Mouse (Mus musculus) central nervous system, embryonic 14 days (tissue): ENCODE data around the gene Ly6g5c. TPM values are rescaled to one million over a fixed set of nuclear protein-coding genes. Genes with fewer than 3 reads are reported as not detected.

Experiments used
- polyA plus RNA-seq: library from polyadenylated mRNA; depleted of rRNA; stranded (reverse); fragments of >200 nt; gene quantifications from 2 replicates; pipeline ENCODE4 v1.2.3, GENCODE M21; 2012; rRNA removed

The Ly6g5c gene
- polyA plus RNA-seq, 1 experiment, result not detected

Other genes with a start within 250 kb of the Ly6g5c start
- 1.2 and 2.4 TPM in 2 replicates for gene Cfb, start 245.8 kb upstream of the Ly6g5c start, polyA plus RNA-seq
- gene Zbtb12, start 228.8 kb upstream of the Ly6g5c start, polyA plus RNA-seq, result 112 and 124 TPM in 2 replicates
- not detected in 2 replicates for gene Gm20547, start 226.2 kb upstream of the Ly6g5c start, polyA plus RNA-seq
- 2.2 and 3.4 TPM in 2 replicates for gene C2, start 210.0 kb upstream of the Ly6g5c start, polyA plus RNA-seq
- gene Ehmt2, start 209.8 kb upstream of the Ly6g5c start, polyA plus RNA-seq, result 310 and 337 TPM in 2 replicates
- gene Slc44a4, start 193.8 kb upstream of the Ly6g5c start, polyA plus RNA-seq, result 0.02 and 0.08 TPM in 2 replicates
- 24.0 and 24.4 TPM in 2 replicates for gene Neu1, start 177.0 kb upstream of the Ly6g5c start, polyA plus RNA-seq
- gene Hspa1b, start 149.0 kb upstream of the Ly6g5c start, polyA plus RNA-seq, result 4.4 and 6.7 TPM in 2 replicates
- not detected in 2 replicates for gene Gm20481, start 138.4 kb upstream of the Ly6g5c start, polyA plus RNA-seq
- 4.1 and 5.8 TPM in 2 replicates for gene Hspa1a, start 136.1 kb upstream of the Ly6g5c start, polyA plus RNA-seq
- gene Hspa1l, start 135.6 kb upstream of the Ly6g5c start, polyA plus RNA-seq, result 0.29 and 0.31 TPM in 2 replicates
- gene Lsm2, start 126.4 kb upstream of the Ly6g5c start, polyA plus RNA-seq, result 113 and 117 TPM in 2 replicates
- gene Vars, start 107.3 kb upstream of the Ly6g5c start, polyA plus RNA-seq, result 96.9 and 103 TPM in 2 replicates
- 0.54 and 0.55 TPM in 2 replicates for gene Vwa7, start 91.7 kb upstream of the Ly6g5c start, polyA plus RNA-seq
- gene Sapcd1, start 80.3 kb upstream of the Ly6g5c start, polyA plus RNA-seq, result 6.1 TPM in 2 replicates
- 4.1 and 6.2 TPM in 2 replicates for gene Msh5, start 61.5 kb upstream of the Ly6g5c start, polyA plus RNA-seq
- 89.1 and 106 TPM in 2 replicates for gene Clic1, start 58.3 kb upstream of the Ly6g5c start, polyA plus RNA-seq
- 371 and 426 TPM in 2 replicates for gene Ddah2, start 49.2 kb upstream of the Ly6g5c start, polyA plus RNA-seq
- gene Ly6g6c, start 42.9 kb upstream of the Ly6g5c start, polyA plus RNA-seq, result 0.07 and 0.48 TPM in 2 replicates
- gene Mpig6b, start 42.1 kb upstream of the Ly6g5c start, polyA plus RNA-seq, result 0.22 and 0.23 TPM in 2 replicates
- gene Ly6g6e, start 31.4 kb upstream of the Ly6g5c start, polyA plus RNA-seq, result 3.0 and 7.1 TPM in 2 replicates
- 2.3 and 2.8 TPM in 2 replicates for gene Ly6g6d, start 30.2 kb upstream of the Ly6g5c start, polyA plus RNA-seq
- gene Ly6g6f, start 22.7 kb upstream of the Ly6g5c start, polyA plus RNA-seq, result 0.10 and 0.16 TPM in 2 replicates
- gene Abhd16a, start 19.0 kb upstream of the Ly6g5c start, polyA plus RNA-seq, result 93.6 and 106 TPM in 2 replicates
- 2.9 TPM in 2 replicates for gene Ly6g5b, start 7.1 kb downstream of the Ly6g5c start, polyA plus RNA-seq
- 22.2 and 25.0 TPM in 2 replicates for gene Gpank1, start 13.2 kb downstream of the Ly6g5c start, polyA plus RNA-seq
- gene Csnk2b, start 13.8 kb downstream of the Ly6g5c start, polyA plus RNA-seq, result 218 and 221 TPM in 2 replicates
- gene D17H6S53E, start 18.1 kb downstream of the Ly6g5c start, polyA plus RNA-seq, result 4.9 and 5.3 TPM in 2 replicates
- 1.1 and 1.2 TPM in 2 replicates for gene Apom, start 23.8 kb downstream of the Ly6g5c start, polyA plus RNA-seq
- 327 and 363 TPM in 2 replicates for gene Bag6, start 26.9 kb downstream of the Ly6g5c start, polyA plus RNA-seq
- gene Prrc2a, start 56.6 kb downstream of the Ly6g5c start, polyA plus RNA-seq, result 357 and 368 TPM in 2 replicates
- gene Aif1, start 67.8 kb downstream of the Ly6g5c start, polyA plus RNA-seq, result 3.3 and 4.7 TPM in 2 replicates
- gene Lst1, start 80.2 kb downstream of the Ly6g5c start, polyA plus RNA-seq, result 12.8 and 13.3 TPM in 2 replicates
- gene Ltb, start 86.2 kb downstream of the Ly6g5c start, polyA plus RNA-seq, result 0.71 and 1.3 TPM in 2 replicates
- 0.34 and 0.66 TPM in 2 replicates for gene Tnf, start 93.7 kb downstream of the Ly6g5c start, polyA plus RNA-seq
- gene Lta, start 97.1 kb downstream of the Ly6g5c start, polyA plus RNA-seq, result 0.32 and 0.34 TPM in 2 replicates
- gene Gm16181, start 112.6 kb downstream of the Ly6g5c start, polyA plus RNA-seq, result not detected in 2 replicates
- 68.5 and 73.3 TPM in 2 replicates for gene Atp6v1g2, start 125.4 kb downstream of the Ly6g5c start, polyA plus RNA-seq
- gene Nfkbil1, start 127.5 kb downstream of the Ly6g5c start, polyA plus RNA-seq, result 15.6 TPM in 2 replicates
- 959 and 1,020 TPM in 2 replicates for gene Ddx39b, start 133.5 kb downstream of the Ly6g5c start, polyA plus RNA-seq
- 38.6 and 42.0 TPM in 2 replicates for gene H2-D1, start 154.5 kb downstream of the Ly6g5c start, polyA plus RNA-seq
- 0.09 and 0.10 TPM in 2 replicates for gene H2-Q1, start 212.1 kb downstream of the Ly6g5c start, polyA plus RNA-seq
- gene H2-Q2, start 234.0 kb downstream of the Ly6g5c start, polyA plus RNA-seq, result 0.92 and 0.94 TPM in 2 replicates